Comparison of ENCODE assay signal across 8 mouse cellular contexts in genomic region chr19:18631161-18631643, GRCm38 (mm10). TPM values are rescaled to one million over a fixed set of nuclear protein-coding genes. Genes with fewer than 3 reads are reported as not detected.
DNase-seq lines count a peak whose midpoint lies in the region; ATAC-seq and TF ChIP-seq lines count a peak whose summit lies in the region.

No protein-coding gene starts in this region.

- no peak for TF ChIP-seq CTCF in forebrain, postnatal 0 days (IDR thresholded peaks at IDR 0.05; ENCODE audit: low read depth)

- H3K27me3 ChIP-seq in forebrain, postnatal 0 days (ENCODE audit: insufficient read depth, low read length) = no peaks in the 10 kb centered on the region
- peaks cover 15% of the 10 kb centered on the region for H3K27me3 ChIP-seq in hindbrain, embryonic 10.5 days (ENCODE audit: insufficient read depth, poor library complexity, severe bottlenecking)

- H3K4me2 ChIP-seq in forebrain, postnatal 0 days (ENCODE audit: low read depth) = peak overlapping the region; percentile 96

- H3K27ac ChIP-seq in forebrain, postnatal 0 days (ENCODE audit: low read depth, low read length) = peak overlapping the region; percentile 50; the same call in 1 of the 2 replicates
- H3K27ac ChIP-seq in hindbrain, embryonic 10.5 days = peak overlapping the region; percentile 86

- peak; percentile 38 for ATAC-seq in CD4-positive, CD25-positive, alpha-beta regulatory T cell, adult 4 months
- ATAC-seq in forebrain, postnatal 0 days = peak; percentile 54

- H3K36me3 ChIP-seq in forebrain, postnatal 0 days (ENCODE audit: insufficient read depth) = no peaks in the 10 kb centered on the region
- H3K36me3 ChIP-seq in hindbrain, embryonic 10.5 days = no peaks in the 10 kb centered on the region

- peak overlapping the region; percentile 57 for H3K9ac ChIP-seq in forebrain, postnatal 0 days

- peak overlapping the region; percentile 75 for H3K4me3 ChIP-seq in forebrain, postnatal 0 days (ENCODE audit: low read depth, low read length)
- peak overlapping the region; percentile 80 for H3K4me3 ChIP-seq in hindbrain, embryonic 10.5 days

- H3K4me1 ChIP-seq in forebrain, postnatal 0 days (ENCODE audit: insufficient read depth) = no peaks in the 10 kb centered on the region
- H3K4me1 ChIP-seq in hindbrain, embryonic 10.5 days (replicated peaks) = peaks cover 11% of the 10 kb centered on the region; the same call in 1 of the 2 replicates

- peak; percentile 84 for DNase-seq in adrenal gland, postnatal 10 days
- DNase-seq in forebrain, postnatal 0 days = no peak
- no peak for DNase-seq in hindbrain, embryonic 10.5 days (ENCODE audit: low spot score)
- DNase-seq in layer of hippocampus, adult 9-11 months = peak; percentile 38
- DNase-seq in lung, postnatal 10 days = peak; percentile 79
- peak; percentile 43 for DNase-seq in ovary, postnatal 10 days (ENCODE audit: low spot score)
- peak; percentile 67 for DNase-seq in thymus, postnatal 4 days

- no peaks in the 10 kb centered on the region for H3K9me3 ChIP-seq in forebrain, postnatal 0 days (ENCODE audit: low read length)
- no peaks in the 10 kb centered on the region for H3K9me3 ChIP-seq in hindbrain, embryonic 10.5 days

- WGBS in forebrain, postnatal 0 days = 1% methylated on average over 40 of the region's 40 CpGs
- under 1% methylated on average over 40 of the region's 40 CpGs for WGBS in hindbrain, embryonic 10.5 days

RNA-seq across cellular contexts. Expression of gene Ostf1, which starts 0.4 kb away (rescaled TPM):
- 100 to 1,000 TPM; 100 to 103 TPM for polyA plus RNA-seq in CD4-positive, CD25-positive, alpha-beta regulatory T cell, adult 4 months (2017; shearing (Covaris generic))
- total RNA-seq in adrenal gland, postnatal 10 days (2021) = 10 to 100 TPM; 90.4 to 91.2 TPM
- total RNA-seq in forebrain, postnatal 0 days (2014; rRNA removed) = 29.9 and 30.8 TPM in 2 replicates
- polyA plus RNA-seq in forebrain, postnatal 0 days (2015; fragmentation: Nextera tagmentation; extraction: Ambion mirVana) = 37.7 and 39.0 TPM in 2 replicates
- 49.7 and 52.1 TPM in 2 replicates for polyA plus RNA-seq in hindbrain, embryonic 10.5 days (2016; fragmentation: Nextera tagmentation; extraction: Ambion mirVana)

RNA-seq across cellular contexts. Expression of gene Nmrk1, which starts 0.5 kb away (rescaled TPM):
- 1 to 10 TPM; 7.4 to 8.1 TPM for polyA plus RNA-seq in CD4-positive, CD25-positive, alpha-beta regulatory T cell, adult 4 months (2017; shearing (Covaris generic))
- total RNA-seq in adrenal gland, postnatal 10 days (2021) = 10 to 100 TPM; 11.4 to 12.6 TPM
- 3.0 and 3.6 TPM in 2 replicates for total RNA-seq in forebrain, postnatal 0 days (2014; rRNA removed)
- 2.1 and 4.8 TPM in 2 replicates for polyA plus RNA-seq in forebrain, postnatal 0 days (2015; fragmentation: Nextera tagmentation; extraction: Ambion mirVana)
- 7.2 and 7.7 TPM in 2 replicates for polyA plus RNA-seq in hindbrain, embryonic 10.5 days (2016; fragmentation: Nextera tagmentation; extraction: Ambion mirVana)

RNA-seq across cellular contexts. Expression of gene Carnmt1, which starts 39.4 kb away (rescaled TPM):
- 1 to 10 TPM; 2.2 to 3.5 TPM for polyA plus RNA-seq in CD4-positive, CD25-positive, alpha-beta regulatory T cell, adult 4 months (2017; shearing (Covaris generic))
- 10 to 100 TPM; 16.7 to 19.4 TPM for total RNA-seq in adrenal gland, postnatal 10 days (2021)
- 8.6 and 94.9 TPM in 2 replicates for total RNA-seq in forebrain, postnatal 0 days (2014; rRNA removed)
- 8.5 and 10.6 TPM in 2 replicates for polyA plus RNA-seq in forebrain, postnatal 0 days (2015; fragmentation: Nextera tagmentation; extraction: Ambion mirVana)
- 21.5 and 26.9 TPM in 2 replicates for polyA plus RNA-seq in hindbrain, embryonic 10.5 days (2016; fragmentation: Nextera tagmentation; extraction: Ambion mirVana)

Comparison
In these comparisons a context has a peak if more than half of its experiments do, and no peak if none do; other contexts are left out.
1. DNase-seq: peak in adrenal gland, postnatal 10 days (single experiment), layer of hippocampus, adult 9-11 months (single experiment), lung, postnatal 10 days (single experiment), ovary, postnatal 10 days (single experiment) and thymus, postnatal 4 days (single experiment); none in forebrain, postnatal 0 days (single experiment) and hindbrain, embryonic 10.5 days (single experiment).